Mouse (Mus musculus) spleen, adult 2 months (tissue): ENCODE results near the gene Npb.

ENCODE experiments used
- CTCF ChIP-seq: fragments of 200-500 bp; IDR thresholded peaks from 2 replicates; pipeline ENCODE4 v1.5.1; 2011; ENCODE audit warnings: mild to moderate bottlenecking, inconsistent platforms; ENCODE audit not compliant: insufficient read depth, insufficient read length, insufficient replicate concordance; ENCODE audit errors: extremely low read depth
- POLR2A ChIP-seq: fragments of 200-500 bp; IDR thresholded peaks from 2 replicates; pipeline ENCODE4 v1.6.1; 2011; ENCODE audit warnings: low read depth, low read length, inconsistent platforms

DNA sequence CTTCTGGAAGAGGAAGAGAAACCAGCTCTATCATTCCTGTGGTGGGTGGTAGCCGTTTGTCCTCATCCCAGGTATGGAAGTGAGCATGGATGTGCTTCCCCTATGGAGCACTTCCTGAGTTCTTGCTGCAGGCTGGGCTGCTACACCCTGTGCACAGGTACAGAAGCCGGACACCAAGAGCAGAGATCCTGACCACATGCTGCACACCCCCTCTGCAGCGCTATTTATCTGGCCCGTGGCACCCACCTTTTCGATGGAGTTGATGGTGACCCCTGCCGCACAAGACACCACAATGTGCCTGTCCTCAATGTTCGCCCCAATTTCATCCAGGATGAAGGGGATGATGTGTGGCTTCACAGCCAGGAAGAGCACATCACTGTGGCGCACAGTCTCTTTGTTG is 33.6 kb downstream of the Npb start:
- TF ChIP-seq POLR2A (no peak), CTCF (no peak)
